Mouse (Mus musculus) hematopoietic stem cell, adult 5-6 weeks (primary cell): ENCODE results near the gene Arnt. TPM values are rescaled to one million over a fixed set of nuclear protein-coding genes. Genes with fewer than 3 reads are reported as not detected.

ENCODE experiments used
- ATAC-seq, 2 experiments: fragments of 125-278 bp in 1 of 2; replicated peaks in 1 of 2; 2 replicates each; pipeline ENCODE4 v1.8.0; 2016 to 2017; ENCODE audit warnings: inconsistent platforms in 2 of 2, mild to moderate bottlenecking in 2 of 2, moderate number of reproducible peaks in 2 of 2, low read depth in 1 of 2, moderate TSS enrichment in 1 of 2; ENCODE audit not compliant: low FRiP score in 2 of 2, poor library complexity in 2 of 2, severe bottlenecking in 2 of 2, insufficient read depth in 1 of 2, low TSS enrichment in 1 of 2
- total RNA-seq: library from RNA; stranded (forward); fragments of 172-1452, 232-1000 nt; gene quantifications from 2 replicates; pipeline ENCODE4 v1.2.3, GENCODE M21; 2017

Arnt gene
- total RNA-seq, 1 experiment from 2014 or later: 29.3 TPM

GRCm38 (mm10) chr3:95442406-95443117 lies 8.4 kb downstream of the Arnt start:
- no peak for ATAC-seq

DNA sequence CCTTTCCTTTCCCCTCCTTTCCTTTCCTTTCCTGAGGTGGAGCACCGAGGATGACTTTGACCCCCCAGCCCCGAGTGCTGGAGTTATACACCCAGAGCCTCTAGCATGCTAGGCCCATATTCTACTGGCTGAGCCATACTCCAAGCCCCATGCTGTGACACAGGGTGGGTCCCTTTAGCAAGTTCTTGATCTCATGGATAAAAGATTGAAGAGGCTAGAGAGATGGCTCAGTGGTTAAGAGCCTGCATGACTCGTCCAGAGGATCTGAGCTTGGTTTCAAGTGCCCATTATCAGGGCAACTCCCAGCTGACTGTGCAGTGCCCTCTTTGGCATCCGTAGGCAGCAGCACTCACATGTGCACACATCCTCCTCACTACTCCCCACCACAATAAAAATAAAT lies 11.1 kb downstream of the Arnt start:
- ATAC-seq: no peak; a peak in 1 of 4 replicates

GRCm38 (mm10) chr3:95450408-95450807 lies 16.2 kb downstream of the Arnt start:
- ATAC-seq: peak; percentile 62 to 77

DNA sequence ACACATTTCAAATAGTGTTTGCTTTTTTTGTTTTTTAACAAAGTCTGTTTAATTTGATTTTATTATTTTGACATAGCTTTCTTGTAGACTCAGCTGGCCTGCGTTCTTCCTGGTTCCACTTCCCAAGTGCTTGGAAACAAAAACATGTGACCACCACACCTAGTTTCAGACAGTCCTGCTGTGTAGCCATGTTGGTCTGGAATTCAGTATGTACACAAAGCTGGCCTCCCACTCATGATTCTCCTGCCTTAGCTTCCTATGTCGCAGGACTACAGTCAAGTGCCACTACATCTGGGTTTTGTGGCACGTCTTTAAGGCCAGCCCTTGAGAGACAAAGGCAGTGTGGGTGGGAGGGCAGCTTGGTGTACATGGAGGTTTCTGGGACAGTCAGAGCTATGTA lies 16.7 kb downstream of the Arnt start:
- no peak for ATAC-seq

- ATAC-seq: no peak
Observed at GRCm38 (mm10) chr3:95456367-95456766, 22.2 kb downstream of the Arnt start.

DNA sequence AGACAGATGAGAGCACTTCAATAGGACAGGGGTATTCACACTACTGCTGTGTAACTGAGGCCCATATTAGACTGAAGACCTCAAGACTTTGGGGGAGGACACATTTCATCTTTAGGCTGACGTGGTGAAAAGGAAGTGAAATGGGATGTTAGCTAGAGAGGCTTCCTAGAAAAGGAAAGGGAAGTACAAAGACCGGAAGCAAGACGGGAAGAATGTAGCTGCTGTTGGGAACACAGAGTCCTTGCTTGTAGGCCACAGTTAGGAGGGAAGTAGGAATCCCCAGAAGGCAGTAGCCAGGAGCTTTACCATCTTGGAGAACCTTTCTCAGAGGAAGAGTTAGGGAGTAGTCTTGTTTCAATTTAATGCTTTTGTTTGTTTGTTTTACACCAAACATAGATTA lies 23.6 kb downstream of the Arnt start:
- no peak for ATAC-seq

DNA sequence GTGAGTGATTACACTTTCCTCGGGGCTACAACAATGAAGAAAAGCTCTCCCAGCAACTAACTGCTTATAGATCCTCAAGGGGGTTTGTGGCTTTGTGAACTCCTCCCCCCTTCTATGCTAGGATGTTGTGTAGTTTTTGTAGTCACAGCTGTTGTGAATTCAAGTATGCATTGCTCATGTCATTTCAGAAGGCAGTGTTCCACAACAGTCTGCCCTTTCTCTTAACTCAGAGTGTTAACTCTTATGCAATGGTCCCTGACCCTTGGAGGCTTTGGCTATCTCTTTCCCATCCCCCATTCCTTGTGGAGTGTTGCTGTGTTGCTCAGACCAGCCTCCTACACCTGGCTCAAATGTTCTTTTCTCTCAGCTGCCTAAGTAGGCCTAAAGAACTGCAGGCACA lies 25.2 kb downstream of the Arnt start:
- no peak for ATAC-seq

DNA sequence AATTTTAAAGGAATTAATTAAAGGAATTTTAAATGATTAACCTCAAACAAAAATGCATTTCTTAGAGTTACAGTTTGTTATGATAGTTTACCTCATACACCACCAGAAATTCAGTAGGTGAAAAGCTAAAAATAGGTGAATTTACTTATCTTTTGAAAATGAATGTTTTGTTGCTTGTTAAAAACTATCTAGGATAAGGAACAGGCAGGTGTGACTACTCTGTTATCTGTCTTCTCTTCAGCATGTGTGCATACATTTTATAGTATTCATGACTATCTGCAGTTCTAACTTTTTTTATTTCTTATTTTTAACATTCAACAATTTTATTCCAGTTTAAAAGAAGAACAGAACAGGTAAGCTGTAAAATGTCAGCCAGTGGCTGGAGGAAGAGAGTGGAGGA lies 29.7 kb downstream of the Arnt start:
- no peak for ATAC-seq

DNA sequence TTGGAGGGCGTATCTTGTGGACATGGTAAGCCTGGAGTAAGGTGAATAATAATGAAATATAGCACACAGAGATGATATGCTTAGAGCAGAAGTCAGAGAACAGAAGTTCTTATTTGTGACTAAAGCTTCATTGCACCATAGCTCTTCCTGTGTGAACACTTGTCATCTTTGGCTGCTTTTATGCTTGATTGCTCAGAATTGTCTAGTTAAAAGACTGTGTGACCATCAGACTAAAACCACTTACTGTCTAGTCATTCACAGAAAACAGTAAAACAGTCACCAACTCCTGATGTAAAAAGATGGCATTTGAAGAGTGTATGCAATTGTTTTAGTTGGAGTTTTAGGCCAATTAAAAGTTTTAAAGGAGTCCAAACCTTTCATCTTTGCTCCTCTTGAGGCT lies 44.8 kb downstream of the Arnt start:
- no peak for ATAC-seq

- no peak for ATAC-seq
Observed at GRCm38 (mm10) chr3:95486421-95486820, 52.2 kb downstream of the Arnt start.

DNA sequence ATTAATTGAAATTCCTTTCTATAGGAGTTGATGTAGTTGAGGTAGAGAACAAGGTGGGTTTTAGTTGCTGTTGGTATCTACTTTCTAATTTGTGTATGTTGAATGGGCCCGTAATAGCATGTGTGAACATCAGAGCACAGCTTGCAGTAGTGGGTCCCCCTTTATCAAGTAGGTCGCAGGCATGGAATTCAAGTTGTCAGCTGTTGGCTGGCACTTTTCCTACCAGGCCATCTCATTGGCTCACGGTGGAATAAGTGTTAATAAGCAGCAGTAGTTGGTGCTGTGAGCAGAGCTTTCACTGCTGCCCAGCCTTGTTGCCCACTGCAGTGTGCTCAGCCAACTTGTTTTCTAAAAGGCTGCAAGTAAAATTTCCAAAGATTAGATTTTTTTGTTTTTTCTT lies 54.5 kb downstream of the Arnt start:
- no peak for ATAC-seq

DNA sequence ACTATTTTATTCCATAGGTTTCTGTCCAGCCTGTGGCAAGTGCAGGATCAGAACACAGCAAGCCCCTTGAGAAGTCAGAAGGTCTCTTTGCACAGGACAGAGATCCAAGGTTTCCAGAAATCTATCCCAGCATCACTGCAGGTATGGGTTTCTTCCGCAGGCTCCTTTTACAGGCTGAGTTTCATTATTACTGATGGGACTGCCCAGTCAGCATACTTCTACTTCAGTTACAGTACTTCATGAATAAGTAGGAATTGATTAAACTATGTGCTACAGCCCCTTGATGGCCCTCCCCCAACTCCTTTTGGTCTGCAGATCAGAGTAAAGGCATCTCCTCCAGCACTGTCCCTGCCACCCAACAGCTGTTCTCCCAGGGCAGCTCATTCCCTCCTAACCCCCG lies 56.0 kb downstream of the Arnt start:
- ATAC-seq: no peak

GRCm38 (mm10) chr3:95494342-95494741 lies 60.2 kb downstream of the Arnt start:
- ATAC-seq: peak; percentile 79 to 83

GRCm38 (mm10) chr3:95498229-95498628 lies 64.0 kb downstream of the Arnt start:
- no peak for ATAC-seq

- no peak for ATAC-seq
Observed at GRCm38 (mm10) chr3:95499024-95499423, 64.8 kb downstream of the Arnt start, which contains the start of gene Ctsk. Ctsk (plus strand) TSS chr3:95499256.

DNA sequence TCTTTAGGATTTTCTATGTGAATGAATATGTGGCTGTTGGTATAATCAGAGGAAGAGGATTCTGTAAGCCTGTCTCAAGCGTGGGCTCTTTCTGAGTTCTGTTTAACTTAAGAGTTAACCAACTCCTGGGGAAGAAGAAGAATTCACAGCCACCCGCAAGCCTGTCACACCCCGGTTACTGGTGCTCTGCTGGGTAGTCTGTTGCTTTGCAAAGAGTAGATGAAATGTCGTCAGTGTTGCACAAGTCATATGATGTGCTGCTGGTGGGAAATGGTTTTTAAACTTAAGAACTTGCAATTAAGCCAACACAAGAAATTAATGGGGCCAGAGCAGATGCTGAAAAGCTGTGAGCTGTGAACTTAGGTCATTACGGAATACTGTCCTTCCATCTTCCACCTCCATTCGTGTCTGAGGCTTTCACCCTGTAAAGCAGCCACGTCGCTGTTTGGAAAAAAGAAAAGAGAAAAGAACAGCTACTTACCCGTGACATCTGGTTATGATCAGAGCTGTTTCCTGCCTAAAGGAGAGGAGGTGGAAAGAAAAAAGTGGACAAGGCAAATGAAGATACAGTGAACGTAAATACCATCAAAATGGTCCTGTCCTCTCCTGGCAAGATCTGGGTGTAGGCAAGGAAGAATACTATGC lies 65.4 kb downstream of the Arnt start:
- ATAC-seq: no peak

DNA sequence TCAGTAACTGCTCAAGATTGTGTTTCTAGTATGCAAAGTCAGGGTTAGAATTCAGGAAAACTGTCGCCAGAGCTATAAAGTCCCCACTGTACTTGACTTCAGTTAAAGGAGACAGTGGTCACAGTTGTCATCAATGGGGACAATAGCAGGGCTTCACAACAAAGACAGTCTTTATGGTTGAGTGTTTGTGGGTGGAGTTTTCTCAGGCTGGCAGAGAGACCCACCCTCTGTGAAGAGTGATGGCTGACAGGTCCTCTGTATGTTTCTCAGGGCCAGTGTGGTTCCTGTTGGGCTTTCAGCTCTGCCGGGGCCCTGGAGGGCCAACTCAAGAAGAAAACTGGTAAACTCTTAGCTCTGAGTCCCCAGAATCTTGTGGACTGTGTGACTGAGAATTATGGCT lies 68.1 kb downstream of the Arnt start:
- no peak for ATAC-seq

GRCm38 (mm10) chr3:95509348-95509747 lies 75.2 kb downstream of the Arnt start:
- no peak for ATAC-seq

- peak; percentile 80 to 96 for ATAC-seq
Observed at GRCm38 (mm10) chr3:95511611-95512180, 77.5 kb downstream of the Arnt start.
